Comparison of ENCODE assay signal across 24 mouse cellular contexts in genomic region chr4:130131448-130132105, GRCm38 (mm10). TPM values are rescaled to one million over a fixed set of nuclear protein-coding genes. Genes with fewer than 3 reads are reported as not detected.
DNase-seq lines count a peak whose midpoint lies in the region; ATAC-seq lines count a peak whose summit lies in the region.
"Had no signal": no experiment of that assay in that cellular context is flagged by ENCODE, and none has a peak within 500 bp of the region (broad histone marks: within the 10 kb centered on the region; RNA-seq: fewer than 3 reads in every experiment).

No protein-coding gene starts in this region.

- ATAC-seq in midbrain, embryonic 11.5 days (ENCODE audit: low FRiP score) = no peak
- ATAC-seq in midbrain, embryonic 13.5 days = no peak
- ATAC-seq: forebrain, postnatal 0 days; inflammation-experienced regulatory T-cells, adult 6 months; midbrain, embryonic 15.5 days had no signal

- DNase-seq in adrenal gland, postnatal 36 days = peak; percentile 36
- DNase-seq in adrenal gland, postnatal 25 days = no peak
- peak; percentile 21 for DNase-seq in midbrain, embryonic 11.5 days (ENCODE audit: low spot score, missing footprints)
- DNase-seq in limb, embryonic 10.5 days (ENCODE audit: low spot score) = no peak
- no peak for DNase-seq in urinary bladder, postnatal 25 days (ENCODE audit: low spot score)
- DNase-seq in left cerebral cortex, adult 11 months (ENCODE audit: low spot score) = no peak
- DNase-seq in gastrocnemius, adult 8-10 months (ENCODE audit: low spot score in 2 of 2) = no peak
- DNase-seq: cerebellum, adult 11-12 months; forebrain, postnatal 0 days; heart, postnatal 36 days; liver, embryonic 13.5 days; lung, adult 2 months; retina, postnatal 1 day; right cerebral cortex, postnatal 25 days had no signal

- 83% methylated on average over 7 of the region's 7 CpGs for WGBS in midbrain, embryonic 11.5 days
- 83% methylated on average over 7 of the region's 7 CpGs for WGBS in midbrain, embryonic 13.5 days
- 85% methylated on average over 7 of the region's 7 CpGs for WGBS in limb, embryonic 10.5 days

- H3K36me3 ChIP-seq in midbrain, embryonic 11.5 days (ENCODE audit: control insufficient read depth, insufficient read depth, low read length) = peaks cover 3% of the 10 kb centered on the region
- H3K36me3 ChIP-seq in midbrain, embryonic 13.5 days = peaks cover 16% of the 10 kb centered on the region
- peaks cover 20% of the 10 kb centered on the region for H3K36me3 ChIP-seq in limb, embryonic 10.5 days

- no peak overlapping the region for H3K4me2 ChIP-seq in midbrain, embryonic 11.5 days
- H3K4me2 ChIP-seq in midbrain, embryonic 13.5 days (replicated peaks) = no peak overlapping the region
- H3K4me2 ChIP-seq: heart, embryonic 15.5 days; hindbrain, embryonic 14.5 days; limb, embryonic 13.5 days; liver, embryonic 13.5 days; midbrain, embryonic 15.5 days; neural tube, embryonic 12.5 days had no signal

- H3K27me3 ChIP-seq in midbrain, embryonic 11.5 days (ENCODE audit: control insufficient read depth, insufficient read depth, low read length) = peaks cover 2% of the 10 kb centered on the region; the same call in 1 of the 2 replicates
- peaks cover under 1% of the 10 kb centered on the region for H3K27me3 ChIP-seq in midbrain, embryonic 13.5 days
- peaks cover 19% of the 10 kb centered on the region for H3K27me3 ChIP-seq in limb, embryonic 10.5 days (ENCODE audit: low read depth, poor library complexity, severe bottlenecking)
- H3K27me3 ChIP-seq: midbrain, embryonic 15.5 days had no signal

- H3K27ac ChIP-seq in midbrain, embryonic 11.5 days (ENCODE audit: low read depth, low read length) = no peak overlapping the region
- no peak overlapping the region for H3K27ac ChIP-seq in midbrain, embryonic 13.5 days
- 0 out of 2 replicates have a peak overlapping the region, but pooled peaks have one; percentile 27 for H3K27ac ChIP-seq in limb, embryonic 10.5 days
- H3K27ac ChIP-seq: heart, embryonic 15.5 days; hindbrain, embryonic 14.5 days; layer of hippocampus, adult 2 months; limb, embryonic 13.5 days; liver, embryonic 13.5 days; midbrain, embryonic 15.5 days; neural tube, embryonic 12.5 days had no signal

- no peaks in the 10 kb centered on the region for H3K9me3 ChIP-seq in midbrain, embryonic 11.5 days (ENCODE audit: control insufficient read depth, low read length)
- no peaks in the 10 kb centered on the region for H3K9me3 ChIP-seq in midbrain, embryonic 13.5 days
- no peaks in the 10 kb centered on the region for H3K9me3 ChIP-seq in limb, embryonic 10.5 days (replicated peaks)
- H3K9me3 ChIP-seq: heart, embryonic 15.5 days; limb, embryonic 13.5 days; liver, embryonic 13.5 days; megakaryocyte, embryonic 14.5 days; midbrain, embryonic 15.5 days; neural tube, embryonic 12.5 days had no signal

- H3K4me3 ChIP-seq in midbrain, embryonic 11.5 days (ENCODE audit: low read depth, low read length) = no peak overlapping the region
- H3K4me3 ChIP-seq in midbrain, embryonic 13.5 days (replicated peaks) = no peak overlapping the region
- no peak overlapping the region for H3K4me3 ChIP-seq in limb, embryonic 10.5 days
- H3K4me3 ChIP-seq: heart, embryonic 15.5 days; layer of hippocampus, adult 2 months; limb, embryonic 13.5 days; liver, embryonic 13.5 days; megakaryocyte, embryonic 14.5 days; midbrain, embryonic 15.5 days; neural tube, embryonic 12.5 days had no signal

- H3K4me1 ChIP-seq in midbrain, embryonic 11.5 days (ENCODE audit: control insufficient read depth, insufficient read depth, low read length) = no peaks in the 10 kb centered on the region
- no peaks in the 10 kb centered on the region for H3K4me1 ChIP-seq in midbrain, embryonic 13.5 days (replicated peaks)
- peaks cover 30% of the 10 kb centered on the region for H3K4me1 ChIP-seq in limb, embryonic 10.5 days
- H3K4me1 ChIP-seq: limb, embryonic 13.5 days; midbrain, embryonic 15.5 days; neural tube, embryonic 12.5 days had no signal

- no peak overlapping the region for H3K9ac ChIP-seq in midbrain, embryonic 11.5 days (ENCODE audit: low read length)
- no peak overlapping the region for H3K9ac ChIP-seq in midbrain, embryonic 13.5 days (replicated peaks)
- H3K9ac ChIP-seq: forebrain, postnatal 0 days; heart, embryonic 15.5 days; hindbrain, embryonic 14.5 days; limb, embryonic 13.5 days; liver, embryonic 13.5 days; midbrain, embryonic 15.5 days; neural tube, embryonic 12.5 days had no signal

RNA-seq across cellular contexts. Expression of gene Hcrtr1, which starts 7.6 kb away (rescaled TPM):
- under 1 TPM; 0.40 to 0.46 TPM for total RNA-seq in adrenal gland, postnatal 36 days (2021)
- total RNA-seq in adrenal gland, postnatal 25 days (2021) = 0.57 and 0.76 TPM in 2 replicates
- polyA plus RNA-seq in midbrain, embryonic 11.5 days (2014; fragmentation: Nextera tagmentation; extraction: Ambion mirVana) = 0.14 and 0.18 TPM in 2 replicates
- 0.41 and 0.94 TPM in 2 replicates for polyA plus RNA-seq in midbrain, embryonic 13.5 days (2015; fragmentation: Nextera tagmentation; extraction: Ambion mirVana)
- 0.18 TPM in 1 of 2 replicates, not detected in the other for polyA plus RNA-seq in limb, embryonic 10.5 days (2016; fragmentation: Nextera tagmentation; extraction: Ambion mirVana)
- total RNA-seq in gastrocnemius, adult 8-10 months (2022) = under 1 TPM in 1 of 4 experiments, not detected in 3; 0.22 TPM
- total RNA-seq: gastrocnemius, postnatal 4 days; heart, postnatal 36 days had no signal
- polyA plus RNA-seq: heart, embryonic 15.5 days; inflammation-experienced regulatory T-cells, adult 6 months; limb, embryonic 13.5 days had no signal

RNA-seq across cellular contexts. Expression of gene Pef1, which starts 29.2 kb away (rescaled TPM):
- 10 to 100 TPM; 74.4 to 84.0 TPM for total RNA-seq in adrenal gland, postnatal 36 days (2021)
- 68.0 and 70.3 TPM in 2 replicates for total RNA-seq in adrenal gland, postnatal 25 days (2021)
- 71.6 and 72.3 TPM in 2 replicates for polyA plus RNA-seq in midbrain, embryonic 11.5 days (2014; fragmentation: Nextera tagmentation; extraction: Ambion mirVana)
- polyA plus RNA-seq in midbrain, embryonic 13.5 days (2015; fragmentation: Nextera tagmentation; extraction: Ambion mirVana) = 65.3 and 72.0 TPM in 2 replicates
- 71.4 and 73.4 TPM in 2 replicates for polyA plus RNA-seq in limb, embryonic 10.5 days (2016; fragmentation: Nextera tagmentation; extraction: Ambion mirVana)
- total RNA-seq in gastrocnemius, adult 8-10 months (2022) = 10 to 100 TPM; 34.5 to 37.3 (median 37.0) TPM

RNA-seq across cellular contexts. Expression of gene Tinagl1, which starts 43.3 kb away (rescaled TPM):
- 100 to 1,000 TPM; 103 to 217 TPM for total RNA-seq in adrenal gland, postnatal 36 days (2021)
- 77.1 and 111 TPM in 2 replicates for total RNA-seq in adrenal gland, postnatal 25 days (2021)
- 5.1 and 6.1 TPM in 2 replicates for polyA plus RNA-seq in midbrain, embryonic 11.5 days (2014; fragmentation: Nextera tagmentation; extraction: Ambion mirVana)
- polyA plus RNA-seq in midbrain, embryonic 13.5 days (2015; fragmentation: Nextera tagmentation; extraction: Ambion mirVana) = 2.4 and 2.5 TPM in 2 replicates
- polyA plus RNA-seq in limb, embryonic 10.5 days (2016; fragmentation: Nextera tagmentation; extraction: Ambion mirVana) = 8.0 and 8.1 TPM in 2 replicates
- 10 to 100 TPM; 10.2 to 25.2 (median 13.1) TPM for total RNA-seq in gastrocnemius, adult 8-10 months (2022)
- polyA plus RNA-seq: inflammation-experienced regulatory T-cells, adult 6 months had no signal

Comparison
In these comparisons a context has a peak if more than half of its experiments do, and no peak if none do; other contexts are left out.
1. DNase-seq: peak in adrenal gland, postnatal 36 days (2 of 2) and midbrain, embryonic 11.5 days (single experiment); none in adrenal gland, postnatal 25 days (single experiment), limb, embryonic 10.5 days (single experiment), urinary bladder, postnatal 25 days (single experiment), left cerebral cortex, adult 11 months (single experiment) and gastrocnemius, adult 8-10 months (0 of 2).